Mouse (Mus musculus): ENCODE data around the gene Setd1b.
A peak's percentile ranks its signal among the peaks of the same experiment; 100 is the strongest.
"Not testable (repeated sequence)": the region's sequence is repeated elsewhere in the genome, so short reads cannot be mapped to it uniquely, and the experiment has no call there.

Setd1b gene

GRCm38 (mm10) chr5:123162942-123163341, 20.9 kb downstream of the Setd1b start:
- DNase-seq (ENCODE audit: low read depth, low spot score): no peak

- DNase-seq (ENCODE audit: low read depth, low spot score): no peak
Observed at GRCm38 (mm10) chr5:123166437-123166836, 24.4 kb downstream of the Setd1b start.

- DNase-seq (ENCODE audit: low read depth, low spot score): no peak
Observed at GRCm38 (mm10) chr5:123167591-123167990, 25.6 kb downstream of the Setd1b start.

GRCm38 (mm10) chr5:123169284-123169683, 27.3 kb downstream of the Setd1b start, which contains the start of gene Psmd9:
Psmd9 (plus strand) TSS chr5:123169413.
- no peak for DNase-seq (ENCODE audit: low read depth, low spot score)

GRCm38 (mm10) chr5:123170365-123170764, 28.4 kb downstream of the Setd1b start:
- no peak for DNase-seq (ENCODE audit: low read depth, low spot score)

- DNase-seq (ENCODE audit: low read depth, low spot score): peak; percentile 92
Observed at GRCm38 (mm10) chr5:123171646-123172350, 29.8 kb downstream of the Setd1b start.

- no peak for DNase-seq (ENCODE audit: low read depth, low spot score)
Observed at GRCm38 (mm10) chr5:123178792-123179191, 36.8 kb downstream of the Setd1b start.

GRCm38 (mm10) chr5:123180390-123180789, 38.4 kb downstream of the Setd1b start:
- DNase-seq (ENCODE audit: low read depth, low spot score): no peak

GRCm38 (mm10) chr5:123181536-123181935, 39.5 kb downstream of the Setd1b start:
- no peak for DNase-seq (ENCODE audit: low read depth, low spot score)

- no peak for DNase-seq (ENCODE audit: low read depth, low spot score)
Observed at GRCm38 (mm10) chr5:123182651-123183050, 40.7 kb downstream of the Setd1b start, which contains the start of gene Hpd. Hpd (minus strand) TSS chr5:123182727.

GRCm38 (mm10) chr5:123185966-123186365, 44.0 kb downstream of the Setd1b start:
- no peak for DNase-seq (ENCODE audit: low read depth, low spot score)

- no peak for DNase-seq (ENCODE audit: low read depth, low spot score)
Observed at GRCm38 (mm10) chr5:123187306-123187705, 45.3 kb downstream of the Setd1b start.

- no peak for DNase-seq (ENCODE audit: low read depth, low spot score)
Observed at GRCm38 (mm10) chr5:123190912-123191311, 48.9 kb downstream of the Setd1b start.

GRCm38 (mm10) chr5:123191427-123191826, 49.4 kb downstream of the Setd1b start:
- no peak for DNase-seq (ENCODE audit: low read depth, low spot score)

- DNase-seq (ENCODE audit: low read depth, low spot score): no peak
Observed at GRCm38 (mm10) chr5:123192606-123193150, 50.7 kb downstream of the Setd1b start.

GRCm38 (mm10) chr5:123193436-123193835, 51.4 kb downstream of the Setd1b start:
- no peak for DNase-seq (ENCODE audit: low read depth, low spot score)

- no peak for DNase-seq (ENCODE audit: low read depth, low spot score)
Observed at GRCm38 (mm10) chr5:123194856-123195255, 52.9 kb downstream of the Setd1b start.

GRCm38 (mm10) chr5:123195500-123196000, 53.6 kb downstream of the Setd1b start:
- DNase-seq (ENCODE audit: low read depth, low spot score): no peak

- no peak for DNase-seq (ENCODE audit: low read depth, low spot score)
Observed at GRCm38 (mm10) chr5:123196746-123197145, 54.8 kb downstream of the Setd1b start.

GRCm38 (mm10) chr5:123198523-123198922, 56.5 kb downstream of the Setd1b start:
- DNase-seq (ENCODE audit: low read depth, low spot score): no peak

- DNase-seq (ENCODE audit: low read depth, low spot score): not testable (repeated sequence)
Observed at GRCm38 (mm10) chr5:123200816-123201522, 59.0 kb downstream of the Setd1b start.

- no peak for DNase-seq (ENCODE audit: low read depth, low spot score)
Observed at GRCm38 (mm10) chr5:123201523-123201892, 59.5 kb downstream of the Setd1b start.

Data from forelimb bud, embryonic 11.5 days (tissue).